Mouse (Mus musculus) urinary bladder, postnatal 10 days (tissue): ENCODE data around the gene Nfkb2.

Experiments used
- DNase-seq: peaks from one replicate; pipeline ENCODE4 v3.0.0; 2022; ENCODE audit warnings: low spot score

Nfkb2 gene

GRCm38 (mm10) chr19:46344710-46345419, 40.7 kb downstream of the Nfkb2 start:
- no peak for DNase-seq

GRCm38 (mm10) chr19:46347146-46347545, 43.0 kb downstream of the Nfkb2 start:
- no peak for DNase-seq

- DNase-seq, result no peak
These were observed 44.0 kb downstream of the Nfkb2 start for GRCm38 (mm10) chr19:46347936-46348668.

- no peak for DNase-seq
These were observed 44.8 kb downstream of the Nfkb2 start for GRCm38 (mm10) chr19:46348761-46349458.

- DNase-seq, result no peak
These were observed 45.4 kb downstream of the Nfkb2 start for GRCm38 (mm10) chr19:46349550-46349949.

GRCm38 (mm10) chr19:46350168-46350932, 46.2 kb downstream of the Nfkb2 start, which contains the start of gene 2310034G01Rik:
Gene 2310034G01Rik, minus strand, starts transcription at chr19:46350302.
- DNase-seq, result no peak

- DNase-seq, result peak; percentile 42
These were observed 52.6 kb downstream of the Nfkb2 start for GRCm38 (mm10) chr19:46356701-46357138.

GRCm38 (mm10) chr19:46357344-46358280, 53.5 kb downstream of the Nfkb2 start:
- DNase-seq, result no peak

- no peak for DNase-seq
These were observed 54.3 kb downstream of the Nfkb2 start for GRCm38 (mm10) chr19:46358381-46358780.
